In genomic region chr15:85054098-85054497, GRCm38 (mm10) we compare ENCODE assay signal across 41 mouse cellular contexts. TPM values are rescaled to one million over a fixed set of nuclear protein-coding genes. Genes with fewer than 3 reads are reported as not detected.
"Had no signal": no experiment of that assay in that cellular context is flagged by ENCODE, and none has a peak within 500 bp of the region (broad histone marks: within the 10 kb centered on the region; RNA-seq: fewer than 3 reads in every experiment).

No protein-coding gene starts in this region.

- H3K4me1 ChIP-seq: limb, embryonic 10.5 days; limb, embryonic 12.5 days; limb, embryonic 13.5 days; limb, embryonic 15.5 days; lung, embryonic 15.5 days; megakaryocyte, embryonic 14.5 days; midbrain, embryonic 12.5 days; midbrain, embryonic 13.5 days; midbrain, embryonic 15.5 days; neural tube, embryonic 12.5 days had no signal

- ATAC-seq: liver, embryonic 12.5 days; liver, postnatal 0 days; lung, postnatal 0 days; midbrain, embryonic 13.5 days; midbrain, embryonic 15.5 days; midbrain, embryonic 16.5 days had no signal

- H3K4me3 ChIP-seq: limb, embryonic 10.5 days; limb, embryonic 12.5 days; limb, embryonic 13.5 days; limb, embryonic 15.5 days; liver, embryonic 12.5 days; liver, embryonic 13.5 days; liver, embryonic 15.5 days; lung, embryonic 15.5 days; megakaryocyte, embryonic 14.5 days; midbrain, embryonic 12.5 days; midbrain, embryonic 13.5 days; midbrain, embryonic 15.5 days; myocyte; neural tube, embryonic 12.5 days had no signal

- H3K9me3 ChIP-seq: limb, embryonic 10.5 days; limb, embryonic 12.5 days; limb, embryonic 13.5 days; limb, embryonic 15.5 days; liver, embryonic 12.5 days; liver, embryonic 13.5 days; liver, embryonic 15.5 days; lung, embryonic 15.5 days; megakaryocyte, embryonic 14.5 days; midbrain, embryonic 12.5 days; midbrain, embryonic 13.5 days; midbrain, embryonic 15.5 days; neural tube, embryonic 12.5 days had no signal

- H3K4me2 ChIP-seq: limb, embryonic 12.5 days; limb, embryonic 13.5 days; limb, embryonic 15.5 days; liver, embryonic 11.5 days; liver, embryonic 12.5 days; liver, embryonic 13.5 days; liver, embryonic 15.5 days; lung, embryonic 14.5 days; lung, embryonic 15.5 days; midbrain, embryonic 12.5 days; midbrain, embryonic 13.5 days; midbrain, embryonic 15.5 days; neural tube, embryonic 12.5 days had no signal

- DNase-seq: left cerebral cortex, postnatal 4 days; liver; liver, embryonic 13.5 days; liver, postnatal 0 days; lung, adult 18-20 months; lung, adult 2 months; lung, embryonic 14.5 days; lung, postnatal 10 days; lung, postnatal 14 days; lung, postnatal 36 days; lung, postnatal 4 days; midbrain, embryonic 14.5 days had no signal

- H3K27ac ChIP-seq: limb, embryonic 10.5 days; limb, embryonic 12.5 days; limb, embryonic 13.5 days; limb, embryonic 15.5 days; liver, embryonic 12.5 days; liver, embryonic 13.5 days; liver, embryonic 14.5 days; liver, embryonic 15.5 days; lung, embryonic 15.5 days; macrophage; midbrain, embryonic 12.5 days; midbrain, embryonic 13.5 days; midbrain, embryonic 15.5 days; neural tube, embryonic 12.5 days had no signal

- H3K27me3 ChIP-seq: limb, embryonic 12.5 days; limb, embryonic 13.5 days; limb, embryonic 15.5 days; liver, embryonic 12.5 days; liver, embryonic 13.5 days; liver, embryonic 15.5 days; lung, embryonic 15.5 days; megakaryocyte, embryonic 14.5 days; midbrain, embryonic 12.5 days; midbrain, embryonic 13.5 days; midbrain, embryonic 15.5 days; neural tube, embryonic 12.5 days had no signal

- H3K9ac ChIP-seq: limb, embryonic 12.5 days; limb, embryonic 13.5 days; limb, embryonic 15.5 days; liver, embryonic 12.5 days; liver, embryonic 13.5 days; liver, embryonic 14.5 days; liver, embryonic 15.5 days; liver, postnatal 0 days; lung, embryonic 14.5 days; lung, embryonic 15.5 days; midbrain, embryonic 12.5 days; midbrain, embryonic 13.5 days; midbrain, embryonic 15.5 days; neural tube, embryonic 12.5 days had no signal

RNA-seq across cellular contexts. Expression of gene Upk3a, which starts 37.2 kb away (rescaled TPM):
- total RNA-seq: left cerebral cortex, postnatal 14 days; left cerebral cortex, postnatal 25 days; left cerebral cortex, postnatal 36 days; liver, adult 2 months; megakaryocyte progenitor cell, adult 5-6 weeks; megakaryocyte, adult 5-6 weeks; megakaryocyte-erythroid progenitor cell, adult 5-6 weeks; monocyte, adult 5-6 weeks had no signal
- polyA plus RNA-seq: limb, embryonic 10.5 days; limb, embryonic 11.5 days; limb, embryonic 12.5 days; limb, embryonic 13.5 days; liver, adult 2 months; liver, embryonic 11.5 days; liver, embryonic 12.5 days; liver, embryonic 13.5 days; liver, embryonic 14.5 days; liver, embryonic 15.5 days; liver, embryonic 16.5 days; liver, postnatal 0 days; macrophage; myocyte; neural tube, embryonic 11.5 days had no signal
